Comparison of ENCODE assay signal across 12 mouse cellular contexts in genomic region chr14:25184875-25185274, GRCm38 (mm10).
DNase-seq lines count a peak whose midpoint lies in the region; ATAC-seq and TF ChIP-seq lines count a peak whose summit lies in the region.
"Had no signal": no experiment of that assay in that cellular context is flagged by ENCODE, and none has a peak within 500 bp of the region (broad histone marks: within the 10 kb centered on the region; RNA-seq: fewer than 3 reads in every experiment).

No protein-coding gene starts in this region.

- DNase-seq in embryonic facial prominence, embryonic 10.5 days (ENCODE audit: low spot score): no peak
- DNase-seq in hindbrain, postnatal 0 days (ENCODE audit: low spot score): no peak
- no peak for DNase-seq in right cerebral cortex, postnatal 25 days
- DNase-seq in left cerebral cortex, adult 11 months (ENCODE audit: low spot score): no peak
- DNase-seq: liver; lung, postnatal 10 days had no signal

- H3K4me2 ChIP-seq in embryonic facial prominence, embryonic 13.5 days: no peak overlapping the region
- H3K4me2 ChIP-seq in hindbrain, postnatal 0 days (ENCODE audit: low read depth, low read length): no peak overlapping the region
- no peak overlapping the region for H3K4me2 ChIP-seq in hindbrain, embryonic 12.5 days (replicated peaks)
- H3K4me2 ChIP-seq in limb, embryonic 12.5 days: no peak overlapping the region
- H3K4me2 ChIP-seq: neural tube, embryonic 13.5 days had no signal

- TF ChIP-seq CTCF in hindbrain, postnatal 0 days (IDR thresholded peaks at IDR 0.05; ENCODE audit: low read depth): no peak

- H3K9me3 ChIP-seq in embryonic facial prominence, embryonic 13.5 days: no peaks in the 10 kb centered on the region
- H3K9me3 ChIP-seq in embryonic facial prominence, embryonic 10.5 days: no peaks in the 10 kb centered on the region
- H3K9me3 ChIP-seq in hindbrain, postnatal 0 days (ENCODE audit: low read length): no peaks in the 10 kb centered on the region
- no peaks in the 10 kb centered on the region for H3K9me3 ChIP-seq in hindbrain, embryonic 12.5 days (replicated peaks)
- no peaks in the 10 kb centered on the region for H3K9me3 ChIP-seq in limb, embryonic 12.5 days
- H3K9me3 ChIP-seq: neural tube, embryonic 13.5 days had no signal

- no peak for ATAC-seq in embryonic facial prominence, embryonic 13.5 days (ENCODE audit: insufficient number of reproducible peaks, insufficient read depth, low FRiP score, low TSS enrichment, low read depth)
- ATAC-seq in hindbrain, postnatal 0 days: no peak
- no peak for ATAC-seq in hindbrain, embryonic 12.5 days (ENCODE audit: low FRiP score)
- peak; percentile 65 for ATAC-seq in CD4-positive, CD25-positive, alpha-beta regulatory T cell, adult 4 months
- no peak for ATAC-seq in limb, embryonic 12.5 days (ENCODE audit: insufficient number of reproducible peaks, insufficient read depth, low FRiP score, low TSS enrichment, low read depth)
- ATAC-seq: intestine, postnatal 0 days had no signal

- no peak overlapping the region for H3K4me3 ChIP-seq in embryonic facial prominence, embryonic 13.5 days
- no peak overlapping the region for H3K4me3 ChIP-seq in embryonic facial prominence, embryonic 10.5 days
- H3K4me3 ChIP-seq in hindbrain, postnatal 0 days (ENCODE audit: low read length): no peak overlapping the region
- H3K4me3 ChIP-seq in hindbrain, embryonic 12.5 days: no peak overlapping the region
- H3K4me3 ChIP-seq in limb, embryonic 12.5 days (replicated peaks): no peak overlapping the region
- H3K4me3 ChIP-seq: neural tube, embryonic 13.5 days had no signal

- peaks cover 25% of the 10 kb centered on the region for H3K4me1 ChIP-seq in embryonic facial prominence, embryonic 13.5 days
- H3K4me1 ChIP-seq in embryonic facial prominence, embryonic 10.5 days: peaks cover 37% of the 10 kb centered on the region
- peaks cover 17% of the 10 kb centered on the region for H3K4me1 ChIP-seq in hindbrain, postnatal 0 days (ENCODE audit: insufficient read depth, low read length)
- H3K4me1 ChIP-seq in hindbrain, embryonic 12.5 days: peaks cover 24% of the 10 kb centered on the region
- H3K4me1 ChIP-seq in limb, embryonic 12.5 days (replicated peaks): peaks cover 41% of the 10 kb centered on the region

- H3K9ac ChIP-seq in embryonic facial prominence, embryonic 13.5 days: no peak overlapping the region
- no peak overlapping the region for H3K9ac ChIP-seq in hindbrain, postnatal 0 days (replicated peaks; ENCODE audit: low read length)
- no peak overlapping the region for H3K9ac ChIP-seq in hindbrain, embryonic 12.5 days
- H3K9ac ChIP-seq in limb, embryonic 12.5 days (replicated peaks): no peak overlapping the region

- WGBS in embryonic facial prominence, embryonic 13.5 days: 96% methylated on average over 1 of the region's 1 CpGs
- WGBS in embryonic facial prominence, embryonic 10.5 days: 86% methylated on average over 1 of the region's 1 CpGs
- WGBS in hindbrain, postnatal 0 days: 72% methylated on average over 1 of the region's 1 CpGs
- WGBS in hindbrain, embryonic 12.5 days: 83% methylated on average over 1 of the region's 1 CpGs
- WGBS in limb, embryonic 12.5 days: 81% methylated on average over 1 of the region's 1 CpGs

- H3K27me3 ChIP-seq in embryonic facial prominence, embryonic 13.5 days: no peaks in the 10 kb centered on the region
- 0 out of 2 replicates have a peak, but pooled peaks cover 19% of the 10 kb centered on the region for H3K27me3 ChIP-seq in embryonic facial prominence, embryonic 10.5 days (replicated peaks; ENCODE audit: low read depth, poor library complexity, severe bottlenecking)
- H3K27me3 ChIP-seq in hindbrain, postnatal 0 days (ENCODE audit: insufficient read depth, low read length): no peaks in the 10 kb centered on the region
- peaks cover 3% of the 10 kb centered on the region; the same call in 1 of the 2 replicates for H3K27me3 ChIP-seq in hindbrain, embryonic 12.5 days
- no peaks in the 10 kb centered on the region; the same call in 1 of the 2 replicates for H3K27me3 ChIP-seq in limb, embryonic 12.5 days

- peak overlapping the region; percentile 4; the same call in 1 of the 2 replicates for H3K27ac ChIP-seq in embryonic facial prominence, embryonic 13.5 days
- no peak overlapping the region; the same call in 1 of the 2 replicates for H3K27ac ChIP-seq in embryonic facial prominence, embryonic 10.5 days (replicated peaks)
- H3K27ac ChIP-seq in hindbrain, postnatal 0 days: peak overlapping the region; percentile 80; the same call in 1 of the 2 replicates
- no peak overlapping the region for H3K27ac ChIP-seq in hindbrain, embryonic 12.5 days
- 0 out of 2 replicates have a peak overlapping the region, but pooled peaks have one; percentile 14 for H3K27ac ChIP-seq in limb, embryonic 12.5 days

- H3K36me3 ChIP-seq in embryonic facial prominence, embryonic 13.5 days: no peaks in the 10 kb centered on the region
- no peaks in the 10 kb centered on the region for H3K36me3 ChIP-seq in embryonic facial prominence, embryonic 10.5 days (replicated peaks)
- no peaks in the 10 kb centered on the region for H3K36me3 ChIP-seq in hindbrain, postnatal 0 days (ENCODE audit: insufficient read depth, low read length)
- H3K36me3 ChIP-seq in hindbrain, embryonic 12.5 days: no peaks in the 10 kb centered on the region
- no peaks in the 10 kb centered on the region for H3K36me3 ChIP-seq in limb, embryonic 12.5 days
- H3K36me3 ChIP-seq: neural tube, embryonic 13.5 days had no signal

Comparison
In these comparisons a context has a peak if more than half of its experiments do, and no peak if none do; other contexts are left out.
1. H3K27ac ChIP-seq: peak in embryonic facial prominence, embryonic 13.5 days (single experiment), hindbrain, postnatal 0 days (single experiment) and limb, embryonic 12.5 days (single experiment); none in embryonic facial prominence, embryonic 10.5 days (single experiment) and hindbrain, embryonic 12.5 days (single experiment).